Mouse (Mus musculus): ENCODE data around the gene Mindy4. TPM values are rescaled to one million over a fixed set of nuclear protein-coding genes. Genes with fewer than 3 reads are reported as not detected.

Gene Mindy4
- 7.0 and 7.7 TPM in 2 replicates for polyA plus RNA-seq (2015; fragmentation: Nextera tagmentation; extraction: Ambion mirVana)

GRCm38 (mm10) chr6:55202913-55203910 lies at the start of gene Mindy4:
Mindy4 (plus strand) TSS chr6:55203383.

DNA sequence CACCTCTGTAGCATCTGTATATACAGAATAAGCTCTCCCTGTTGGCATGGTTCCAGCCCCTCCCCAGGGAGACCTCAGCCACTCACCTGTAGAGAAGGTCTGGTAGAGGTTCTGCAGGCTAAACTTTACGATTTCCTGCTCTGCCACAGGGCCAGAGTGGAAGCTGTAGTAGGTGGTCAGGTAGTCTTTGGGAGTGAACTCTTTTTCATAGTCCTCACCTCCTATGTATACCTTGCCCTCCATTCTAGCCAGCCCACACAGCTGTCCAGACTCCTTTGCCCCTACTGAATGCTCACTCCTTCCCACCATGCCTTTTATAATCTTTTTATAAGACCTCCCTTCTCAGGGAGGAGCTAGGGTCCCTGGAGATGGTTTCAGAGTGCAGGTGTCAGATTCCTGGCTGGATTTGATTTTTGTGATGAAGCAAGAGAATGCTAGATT lies 28.4 kb upstream of the Mindy4 start, which contains the start of gene Inmt:
Inmt (minus strand) TSS at position 303 of the 441 bp plus-strand sequence.

DNA sequence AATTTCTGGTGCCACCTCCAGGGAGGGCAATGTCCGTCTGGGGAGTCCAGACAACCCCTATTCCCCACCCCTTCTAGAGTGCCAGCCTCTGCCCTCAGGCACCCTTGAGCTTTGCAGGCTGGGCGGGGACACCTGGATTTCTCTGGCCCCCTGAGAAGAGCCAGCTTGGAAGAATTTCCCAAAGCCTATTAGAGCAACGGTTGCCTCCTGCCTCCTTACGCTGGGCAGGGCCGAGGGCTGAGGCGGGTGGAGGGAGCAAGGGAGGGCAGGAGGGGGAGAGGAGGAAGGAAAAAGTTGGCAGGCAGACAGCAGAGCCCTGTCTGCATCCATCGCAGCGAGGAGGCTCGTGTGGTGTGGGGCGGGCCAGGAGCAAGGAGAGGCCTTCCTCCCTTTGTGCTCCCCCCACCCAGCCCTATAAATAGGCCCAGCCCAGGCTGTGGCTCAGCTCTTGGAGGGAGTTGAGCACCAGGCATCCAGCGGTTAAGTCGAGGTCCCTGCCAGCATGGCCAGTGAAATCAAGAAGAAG lies 132.9 kb downstream of the Mindy4 start, which contains the start of gene Aqp1:
Aqp1 (plus strand) TSS at position 444 of the 526 bp plus-strand sequence.

Small RNAs within 50 kb of the gene (microRNA-seq; reads per million reads assigned to microRNA genes)
- not detected for gene Gm25458

Other genes with a start within 250 kb of the Mindy4 start
- 2.1 and 2.4 TPM in 2 replicates for gene Nod1, start 230.8 kb upstream of the Mindy4 start, polyA plus RNA-seq (2015; fragmentation: Nextera tagmentation; extraction: Ambion mirVana)
- gene Ggct, start 210.4 kb upstream of the Mindy4 start, polyA plus RNA-seq (2015; fragmentation: Nextera tagmentation; extraction: Ambion mirVana): 26.2 and 33.2 TPM in 2 replicates
- 162 and 164 TPM in 2 replicates for gene Gars, start 165.4 kb upstream of the Mindy4 start, polyA plus RNA-seq (2015; fragmentation: Nextera tagmentation; extraction: Ambion mirVana)
- 1.6 and 1.8 TPM in 2 replicates for gene Crhr2, start 70.4 kb upstream of the Mindy4 start, polyA plus RNA-seq (2015; fragmentation: Nextera tagmentation; extraction: Ambion mirVana)
- 0.23 TPM in 1 of 2 replicates, not detected in the other for gene Inmt, start 28.3 kb upstream of the Mindy4 start, polyA plus RNA-seq (2015; fragmentation: Nextera tagmentation; extraction: Ambion mirVana)
- 2.2 and 4.9 TPM in 2 replicates for gene Aqp1, start 133.0 kb downstream of the Mindy4 start, polyA plus RNA-seq (2015; fragmentation: Nextera tagmentation; extraction: Ambion mirVana)
- gene Ghrhr, start 172.9 kb downstream of the Mindy4 start, polyA plus RNA-seq (2015; fragmentation: Nextera tagmentation; extraction: Ambion mirVana): not detected in 2 replicates
- 69.0 and 74.8 TPM in 2 replicates for gene Adcyap1r1, start 248.6 kb downstream of the Mindy4 start, polyA plus RNA-seq (2015; fragmentation: Nextera tagmentation; extraction: Ambion mirVana)